Mouse (Mus musculus): Measurements from ENCODE around the gene Lemd2. TPM values are rescaled to one million over a fixed set of nuclear protein-coding genes. Genes with fewer than 3 reads are reported as not detected.

Gene Lemd2
- polyA plus RNA-seq (2011; ENCODE audit: insufficient read depth, insufficient read length, low read depth, missing spikeins), result 31.6 and 38.7 TPM in 2 replicates

DNA sequence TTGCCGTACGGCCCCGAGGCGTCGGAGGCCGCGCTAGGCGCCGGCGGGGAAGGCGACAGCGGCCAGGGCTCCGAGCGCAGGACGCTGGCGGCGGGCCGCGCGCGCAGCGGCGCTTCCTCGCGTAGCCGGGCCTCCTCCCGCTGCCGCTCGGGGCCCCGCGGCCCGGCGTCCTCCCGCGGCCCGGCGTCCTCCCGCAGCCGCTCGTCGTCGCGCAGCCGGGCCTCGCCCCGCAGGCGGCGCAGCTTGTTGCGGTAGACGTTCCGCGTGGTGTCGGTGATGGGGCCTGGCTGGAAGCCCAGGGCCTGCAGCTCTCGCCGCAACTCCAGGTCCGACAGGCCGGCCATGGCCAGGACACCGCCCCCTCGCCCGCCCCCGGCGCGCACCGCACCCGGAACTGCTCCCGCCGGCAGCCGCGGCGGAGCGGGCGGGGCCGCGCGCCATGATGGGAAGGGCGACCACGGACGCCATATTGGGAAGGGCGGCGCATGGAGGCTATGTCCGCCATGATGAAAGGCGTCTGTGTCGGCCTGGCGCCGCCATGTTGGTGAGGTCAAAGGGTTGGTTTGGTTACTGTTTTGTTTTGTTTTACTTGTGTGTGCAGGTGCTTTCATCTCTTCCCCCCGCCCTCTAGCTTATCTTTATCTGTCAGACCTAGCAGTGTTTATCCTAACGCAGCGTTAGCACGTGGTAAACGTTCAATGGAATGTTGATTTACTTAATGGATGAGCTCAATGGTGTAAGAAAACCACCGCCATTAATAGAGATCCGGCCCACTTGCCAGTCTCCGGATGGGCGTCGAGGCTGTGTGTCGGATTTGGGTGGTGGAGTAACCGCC is at the start of gene Lemd2:
Gene Lemd2 (minus strand): TSS at position 395 of the 835 bp plus-strand sequence.
- Histone ChIP-seq H3K9ac (ENCODE audit: low read depth, poor library complexity, severe bottlenecking) (peak within 1 kb of the TSS; percentile 96), H3K27ac (ENCODE audit: insufficient read depth, low read length) (peak within 1 kb of the TSS; percentile 45; the same call in 1 of the 2 replicates), H3K36me3 (ENCODE audit: control insufficient read depth, insufficient read depth, low read length, poor library complexity, severe bottlenecking) (peaks cover 3% of the 10 kb centered on the region; the same call in 1 of the 2 replicates), H3K27me3 (ENCODE audit: control insufficient read depth, insufficient read depth, low read length, poor library complexity, severe bottlenecking) (no peaks in the 10 kb centered on the region), H3K9me3 (replicated peaks; ENCODE audit: control insufficient read depth, insufficient read depth, low read length, poor library complexity, severe bottlenecking) (no peaks in the 10 kb centered on the region), H3K4me3 (ENCODE audit: low read depth, low read length) (peak within 1 kb of the TSS; percentile 70), H3K4me1 (ENCODE audit: control insufficient read depth, insufficient read depth, low read length) (no peaks in the 10 kb centered on the region)
- TF ChIP-seq EP300 (IDR thresholded peaks at IDR 0.05; ENCODE audit: insufficient read depth, low read depth, low read length) (peak; percentile 71), POLR2A (IDR thresholded peaks at IDR 0.05; ENCODE audit: insufficient read depth, low read length) (peak; percentile 32), CTCF (IDR thresholded peaks at IDR 0.05; ENCODE audit: low read depth, low read length) (no peak)

DNA sequence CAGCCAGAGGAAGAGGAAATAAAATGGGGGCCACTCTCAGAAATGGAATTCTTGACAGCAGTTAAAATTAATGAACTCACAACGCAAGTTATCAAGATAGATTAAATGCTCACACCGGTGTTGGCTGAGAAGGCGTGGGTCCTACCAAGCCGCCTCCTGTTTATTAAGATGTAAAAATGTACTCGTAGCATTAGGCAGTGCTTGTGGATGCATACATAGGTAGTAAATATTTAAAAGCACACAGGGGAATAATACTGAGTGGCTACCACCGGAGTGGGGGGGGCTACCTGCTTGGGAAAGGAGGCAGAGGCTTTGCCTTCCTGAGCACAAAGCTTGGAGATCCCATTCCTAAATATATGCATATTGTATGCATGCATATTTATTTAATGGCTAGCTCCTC is 46.9 kb upstream of the Lemd2 start:
- H3K4me1 ChIP-seq (ENCODE audit: control insufficient read depth, insufficient read depth, low read length), result no peaks in the 10 kb centered on the region
- H3K4me3 ChIP-seq (ENCODE audit: low read depth, low read length), result no peak overlapping the region
- H3K9me3 ChIP-seq (replicated peaks; ENCODE audit: control insufficient read depth, insufficient read depth, low read length, poor library complexity, severe bottlenecking), result no peaks in the 10 kb centered on the region
- H3K27ac ChIP-seq (ENCODE audit: insufficient read depth, low read length), result no peak overlapping the region
- no peaks in the 10 kb centered on the region for H3K27me3 ChIP-seq (ENCODE audit: control insufficient read depth, insufficient read depth, low read length, poor library complexity, severe bottlenecking)
- no peak for TF ChIP-seq CTCF (IDR thresholded peaks at IDR 0.05; ENCODE audit: low read depth, low read length)
- no peak for TF ChIP-seq POLR2A (IDR thresholded peaks at IDR 0.05; ENCODE audit: insufficient read depth, low read length)
- no peak for TF ChIP-seq EP300 (IDR thresholded peaks at IDR 0.05; ENCODE audit: insufficient read depth, low read depth, low read length)
- no peaks in the 10 kb centered on the region for H3K36me3 ChIP-seq (ENCODE audit: control insufficient read depth, insufficient read depth, low read length, poor library complexity, severe bottlenecking)
- no peak overlapping the region for H3K9ac ChIP-seq (ENCODE audit: low read depth, poor library complexity, severe bottlenecking)

DNA sequence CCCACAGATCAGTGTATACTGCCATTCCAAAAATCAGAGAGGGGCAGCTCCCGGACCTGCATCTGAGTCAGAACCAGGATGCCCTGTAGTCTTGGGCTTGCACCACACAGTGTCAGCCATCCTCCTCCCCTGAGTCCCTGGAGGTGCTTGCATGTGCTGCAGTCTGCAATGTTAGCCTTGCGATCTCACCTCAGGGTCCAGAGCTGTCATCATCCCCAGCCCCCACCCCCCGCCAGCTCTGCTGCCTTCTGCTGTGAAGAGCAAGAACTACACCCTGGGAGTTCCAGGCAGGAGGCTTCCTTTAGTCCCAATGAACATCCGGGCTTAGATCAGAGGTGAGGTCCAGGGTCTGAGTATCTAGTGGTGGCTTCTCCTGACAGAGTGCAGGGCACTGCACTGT is 46.2 kb upstream of the Lemd2 start:
- no peak overlapping the region for H3K27ac ChIP-seq (ENCODE audit: insufficient read depth, low read length)
- no peak overlapping the region for H3K9ac ChIP-seq (ENCODE audit: low read depth, poor library complexity, severe bottlenecking)
- TF ChIP-seq EP300 (IDR thresholded peaks at IDR 0.05; ENCODE audit: insufficient read depth, low read depth, low read length) (no peak), CTCF (IDR thresholded peaks at IDR 0.05; ENCODE audit: low read depth, low read length) (peak; percentile 34)
- no peaks in the 10 kb centered on the region for H3K9me3 ChIP-seq (replicated peaks; ENCODE audit: control insufficient read depth, insufficient read depth, low read length, poor library complexity, severe bottlenecking)
- no peaks in the 10 kb centered on the region for H3K36me3 ChIP-seq (ENCODE audit: control insufficient read depth, insufficient read depth, low read length, poor library complexity, severe bottlenecking)
- no peaks in the 10 kb centered on the region for H3K4me1 ChIP-seq (ENCODE audit: control insufficient read depth, insufficient read depth, low read length)
- no peaks in the 10 kb centered on the region for H3K27me3 ChIP-seq (ENCODE audit: control insufficient read depth, insufficient read depth, low read length, poor library complexity, severe bottlenecking)
- H3K4me3 ChIP-seq (ENCODE audit: low read depth, low read length), result no peak overlapping the region

DNA sequence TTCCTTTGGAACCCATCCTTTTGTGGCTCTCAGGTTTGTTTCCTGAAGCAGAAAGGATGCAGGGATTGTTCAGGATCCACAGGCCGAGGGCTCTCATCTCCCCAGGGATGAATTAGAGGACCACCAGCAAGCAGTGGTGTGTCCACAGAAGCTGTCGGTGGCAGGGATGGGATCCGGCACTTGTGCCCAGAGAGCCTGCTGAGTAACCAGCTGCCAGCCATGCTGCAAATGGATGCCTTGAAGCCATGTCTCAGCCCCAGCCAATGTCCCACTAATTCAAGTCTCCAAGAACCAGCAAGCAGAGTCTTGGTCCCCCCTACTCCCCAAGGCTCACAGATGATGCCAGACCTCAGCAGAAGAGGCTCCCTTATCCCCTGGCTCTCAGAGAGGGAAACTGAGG is 44.8 kb upstream of the Lemd2 start:
- H3K36me3 ChIP-seq (ENCODE audit: control insufficient read depth, insufficient read depth, low read length, poor library complexity, severe bottlenecking), result no peaks in the 10 kb centered on the region
- no peaks in the 10 kb centered on the region for H3K4me1 ChIP-seq (ENCODE audit: control insufficient read depth, insufficient read depth, low read length)
- H3K9ac ChIP-seq (ENCODE audit: low read depth, poor library complexity, severe bottlenecking), result no peak overlapping the region
- TF ChIP-seq EP300 (IDR thresholded peaks at IDR 0.05; ENCODE audit: insufficient read depth, low read depth, low read length) (no peak), POLR2A (IDR thresholded peaks at IDR 0.05; ENCODE audit: insufficient read depth, low read length) (no peak), CTCF (IDR thresholded peaks at IDR 0.05; ENCODE audit: low read depth, low read length) (no peak)
- H3K4me3 ChIP-seq (ENCODE audit: low read depth, low read length), result no peak overlapping the region
- H3K27me3 ChIP-seq (ENCODE audit: control insufficient read depth, insufficient read depth, low read length, poor library complexity, severe bottlenecking), result no peaks in the 10 kb centered on the region
- H3K27ac ChIP-seq (ENCODE audit: insufficient read depth, low read length), result no peak overlapping the region
- H3K9me3 ChIP-seq (replicated peaks; ENCODE audit: control insufficient read depth, insufficient read depth, low read length, poor library complexity, severe bottlenecking), result no peaks in the 10 kb centered on the region

DNA sequence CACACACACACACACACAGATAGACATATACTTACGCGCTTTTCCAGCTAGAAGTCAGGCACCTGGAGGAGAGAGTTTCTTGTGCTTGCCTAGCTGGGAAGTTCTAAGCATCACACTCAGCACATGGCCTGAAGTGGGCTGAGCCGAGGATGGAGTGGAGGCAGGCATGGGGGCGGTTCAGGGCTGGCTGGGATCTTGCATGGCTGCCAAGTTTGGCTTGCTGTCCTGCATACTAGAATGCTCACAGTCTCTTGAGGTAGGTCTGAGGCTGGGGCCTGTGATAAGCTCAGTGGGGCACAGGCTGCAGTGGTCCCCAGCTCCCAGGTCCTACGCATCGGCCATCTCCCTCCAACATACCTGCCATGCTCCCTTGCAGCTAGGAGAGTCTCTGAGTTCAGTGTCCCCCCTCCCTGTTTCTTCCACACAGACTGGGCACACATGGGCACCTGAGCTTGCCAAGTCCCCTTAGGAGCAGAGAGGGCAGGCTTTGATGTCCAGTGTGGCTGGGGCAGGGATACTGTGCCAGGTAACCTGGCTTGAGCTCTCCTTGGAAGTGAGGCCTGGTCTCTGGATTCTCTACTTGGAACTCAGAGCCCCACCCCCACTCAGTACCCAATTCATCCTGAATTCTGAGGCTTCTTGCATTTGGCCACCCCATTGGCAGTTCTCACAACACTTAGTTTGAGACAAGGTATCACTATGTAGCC is 43.6 kb upstream of the Lemd2 start:
- no peak overlapping the region for H3K4me3 ChIP-seq (ENCODE audit: low read depth, low read length)
- H3K9me3 ChIP-seq (replicated peaks; ENCODE audit: control insufficient read depth, insufficient read depth, low read length, poor library complexity, severe bottlenecking), result no peaks in the 10 kb centered on the region
- no peaks in the 10 kb centered on the region for H3K4me1 ChIP-seq (ENCODE audit: control insufficient read depth, insufficient read depth, low read length)
- H3K27me3 ChIP-seq (ENCODE audit: control insufficient read depth, insufficient read depth, low read length, poor library complexity, severe bottlenecking), result no peaks in the 10 kb centered on the region
- H3K9ac ChIP-seq (ENCODE audit: low read depth, poor library complexity, severe bottlenecking), result no peak overlapping the region
- no peak overlapping the region for H3K27ac ChIP-seq (ENCODE audit: insufficient read depth, low read length)
- TF ChIP-seq POLR2A (IDR thresholded peaks at IDR 0.05; ENCODE audit: insufficient read depth, low read length), result no peak
- H3K36me3 ChIP-seq (ENCODE audit: control insufficient read depth, insufficient read depth, low read length, poor library complexity, severe bottlenecking), result no peaks in the 10 kb centered on the region

DNA sequence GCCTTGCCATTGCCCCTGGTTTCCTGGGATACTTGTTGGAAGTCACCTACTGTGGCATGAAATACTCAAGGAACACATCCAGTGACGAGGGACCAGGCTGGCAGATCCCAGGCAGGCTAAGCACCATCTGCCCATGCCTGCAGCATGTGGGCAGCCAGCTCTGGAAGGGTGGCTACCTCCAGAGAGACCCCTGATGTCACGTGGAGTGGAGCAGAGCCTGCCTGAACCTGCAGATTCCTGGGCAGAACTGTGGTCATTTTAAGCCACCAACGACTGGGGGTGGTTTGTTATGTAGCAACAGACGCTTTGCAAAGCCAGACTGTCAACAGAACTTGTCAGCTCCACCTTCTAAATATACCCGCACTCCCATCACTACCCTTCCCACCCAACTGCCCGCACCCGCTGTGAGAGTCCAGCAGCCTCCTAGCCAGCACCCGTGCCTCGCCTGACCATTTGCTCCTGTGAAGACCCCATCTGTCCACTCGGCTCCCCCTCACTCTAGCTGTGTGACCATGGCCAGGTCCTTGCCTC is 41.6 kb upstream of the Lemd2 start:
- H3K4me3 ChIP-seq (ENCODE audit: low read depth, low read length), result no peak overlapping the region
- H3K27me3 ChIP-seq (ENCODE audit: control insufficient read depth, insufficient read depth, low read length, poor library complexity, severe bottlenecking), result no peaks in the 10 kb centered on the region
- TF ChIP-seq POLR2A (IDR thresholded peaks at IDR 0.05; ENCODE audit: insufficient read depth, low read length) (no peak), CTCF (IDR thresholded peaks at IDR 0.05; ENCODE audit: low read depth, low read length) (no peak), EP300 (IDR thresholded peaks at IDR 0.05; ENCODE audit: insufficient read depth, low read depth, low read length) (no peak)

More for the DNA sequence above, 41.6 kb upstream of the Lemd2 start:
- H3K9me3 ChIP-seq (replicated peaks; ENCODE audit: control insufficient read depth, insufficient read depth, low read length, poor library complexity, severe bottlenecking), result no peaks in the 10 kb centered on the region
- H3K36me3 ChIP-seq (ENCODE audit: control insufficient read depth, insufficient read depth, low read length, poor library complexity, severe bottlenecking), result no peaks in the 10 kb centered on the region
- H3K27ac ChIP-seq (ENCODE audit: insufficient read depth, low read length), result no peak overlapping the region
- H3K4me1 ChIP-seq (ENCODE audit: control insufficient read depth, insufficient read depth, low read length), result no peaks in the 10 kb centered on the region
- no peak overlapping the region for H3K9ac ChIP-seq (ENCODE audit: low read depth, poor library complexity, severe bottlenecking)

Data from ES-Bruce4 (cell line).